Mouse (Mus musculus) thymus, adult 2 months (tissue): Measurements from ENCODE around the gene Nwd2. TPM values are rescaled to one million over a fixed set of nuclear protein-coding genes. Genes with fewer than 3 reads are reported as not detected.

Experiments
- DNase-seq: peaks from one replicate; pipeline ENCODE4 v3.0.0; 2021
- H3K27ac ChIP-seq: fragments of 200-500 bp; 2 replicates; pipeline ENCODE4 v1.5.1; 2012; ENCODE audit warnings: low read length, control low read depth; ENCODE audit not compliant: control insufficient read depth, insufficient read depth
- H3K27me3 ChIP-seq: fragments of 200-500 bp; 2 replicates; pipeline ENCODE4 v1.6.1; 2012; ENCODE audit warnings: mild to moderate bottlenecking, low read length, moderate library complexity, mixed read lengths; ENCODE audit not compliant: control insufficient read depth, insufficient read depth
- H3K36me3 ChIP-seq: fragments of 200-500 bp; 2 replicates; pipeline ENCODE4 v1.6.1; 2012; ENCODE audit warnings: mild to moderate bottlenecking, low read length, moderate library complexity; ENCODE audit not compliant: control insufficient read depth, insufficient read depth
- H3K4me1 ChIP-seq: fragments of 200-500 bp; replicated peaks from 2 replicates; pipeline ENCODE4 v1.6.1; 2012; ENCODE audit warnings: low read length; ENCODE audit not compliant: control insufficient read depth, insufficient read depth
- H3K4me3 ChIP-seq: fragments of 200-500 bp; 2 replicates; pipeline ENCODE4 v1.5.1; 2012; ENCODE audit warnings: mild to moderate bottlenecking, low read length, control low read depth, moderate library complexity; ENCODE audit not compliant: control insufficient read depth, insufficient read depth
- CTCF ChIP-seq: fragments of 200-500 bp; IDR thresholded peaks from 2 replicates; pipeline ENCODE4 v1.5.1; 2012; ENCODE audit warnings: mild to moderate bottlenecking, control low read depth, low read length, moderate library complexity, borderline replicate concordance; ENCODE audit not compliant: control insufficient read depth, poor library complexity, insufficient read depth; ENCODE audit errors: extremely low read depth
- POLR2A ChIP-seq: fragments of 200-500 bp; IDR thresholded peaks from 2 replicates; pipeline ENCODE4 v1.6.1; 2012; ENCODE audit warnings: mild to moderate bottlenecking, low read length, control low read depth, moderate library complexity; ENCODE audit not compliant: control insufficient read depth, poor library complexity, insufficient read depth; ENCODE audit errors: extremely low read depth
- WGBS: fragments of 180-500 bp; shearing (Covaris S2); methylation state at CpG from one replicate; pipeline ENCODE4 v1.1.7; 2018; 5-methylcytosine and 5-hydroxymethylcytosine counted together
- polyA plus RNA-seq: library from polyadenylated mRNA; depleted of rRNA; stranded (reverse); fragments of >200 nt; gene quantifications from 2 replicates; pipeline ENCODE4 v1.2.3, GENCODE M21; 2012; rRNA removed

The Nwd2 gene
- 0.08 and 0.11 TPM in 2 replicates for polyA plus RNA-seq

GRCm38 (mm10) chr5:63649070-63649532 lies at the start of gene Nwd2:
Nwd2 (plus strand) TSS chr5:63649102.
- TF ChIP-seq POLR2A = no peak
- no peak for TF ChIP-seq CTCF
- Histone ChIP-seq H3K36me3 (no peaks in the 10 kb centered on the region), H3K27ac (no peak within 1 kb of the TSS), H3K4me3 (no peak within 1 kb of the TSS), H3K4me1 (no peaks in the 10 kb centered on the region), H3K27me3 (peaks cover 6% of the 10 kb centered on the region; the same call in 1 of the 2 replicates)
- DNase-seq = no peak
- WGBS = 9% methylated on average over 29 of the region's 29 CpGs

- H3K36me3 ChIP-seq = no peaks in the 10 kb centered on the region
- no peak overlapping the region for H3K4me3 ChIP-seq
- H3K4me1 ChIP-seq = no peaks in the 10 kb centered on the region
- no peak overlapping the region for H3K27ac ChIP-seq
- TF ChIP-seq CTCF = no peak
- TF ChIP-seq POLR2A = no peak
- DNase-seq = no peak
- no peaks in the 10 kb centered on the region for H3K27me3 ChIP-seq
- 86% methylated on average over 2 of the region's 2 CpGs for WGBS
Observed at GRCm38 (mm10) chr5:63607447-63607846, 41.5 kb upstream of the Nwd2 start.

- Histone ChIP-seq H3K27me3 (no peaks in the 10 kb centered on the region), H3K27ac (no peak overlapping the region), H3K4me3 (no peak overlapping the region), H3K36me3 (no peaks in the 10 kb centered on the region), H3K4me1 (no peaks in the 10 kb centered on the region)
- TF ChIP-seq POLR2A = no peak
- no peak for TF ChIP-seq CTCF
- 77% methylated on average over 3 of the region's 3 CpGs for WGBS
- no peak for DNase-seq
Observed at GRCm38 (mm10) chr5:63616792-63617668, 31.9 kb upstream of the Nwd2 start.

DNA sequence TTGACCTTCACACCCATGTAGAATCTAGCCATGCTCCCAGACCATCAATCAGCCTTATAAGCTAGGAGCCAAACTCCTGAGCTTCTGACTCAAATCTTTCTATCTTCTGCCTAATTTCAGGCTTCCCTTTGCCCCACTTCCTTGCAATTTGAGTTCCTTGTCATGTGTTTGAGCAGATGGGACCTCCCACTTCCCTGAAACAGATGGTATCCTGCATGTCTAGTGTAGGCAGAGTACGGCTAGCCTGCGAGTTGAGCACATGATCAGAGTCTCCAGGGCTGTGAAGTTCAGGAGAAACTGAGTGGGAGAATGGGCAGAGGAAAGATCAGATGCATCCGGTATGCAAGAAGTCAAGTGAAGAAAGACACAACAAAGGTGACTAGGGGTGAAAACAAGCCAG lies 24.8 kb upstream of the Nwd2 start:
- H3K27ac ChIP-seq = no peak overlapping the region
- H3K36me3 ChIP-seq = no peaks in the 10 kb centered on the region
- no peak for DNase-seq
- H3K4me3 ChIP-seq = no peak overlapping the region
- H3K4me1 ChIP-seq = no peaks in the 10 kb centered on the region
- TF ChIP-seq CTCF = no peak
- TF ChIP-seq POLR2A = no peak
- 74% methylated on average over 3 of the region's 3 CpGs for WGBS
- H3K27me3 ChIP-seq = no peaks in the 10 kb centered on the region

- no peaks in the 10 kb centered on the region for H3K36me3 ChIP-seq
- H3K4me3 ChIP-seq = no peak overlapping the region
- no peaks in the 10 kb centered on the region for H3K4me1 ChIP-seq
- TF ChIP-seq CTCF = no peak
- TF ChIP-seq POLR2A = no peak
- WGBS = 95% methylated on average over 1 of the region's 1 CpGs
- DNase-seq = no peak
- H3K27me3 ChIP-seq = no peaks in the 10 kb centered on the region
- no peak overlapping the region for H3K27ac ChIP-seq
Observed at GRCm38 (mm10) chr5:63627832-63628530, 20.9 kb upstream of the Nwd2 start.

GRCm38 (mm10) chr5:63628531-63628871 lies 20.4 kb upstream of the Nwd2 start:
- Histone ChIP-seq H3K36me3 (no peaks in the 10 kb centered on the region), H3K4me1 (no peaks in the 10 kb centered on the region), H3K4me3 (no peak overlapping the region), H3K27ac (no peak overlapping the region), H3K27me3 (no peaks in the 10 kb centered on the region)
- TF ChIP-seq CTCF = no peak
- TF ChIP-seq POLR2A = no peak
- DNase-seq = no peak
- WGBS = 82% methylated on average over 3 of the region's 3 CpGs
